Mouse (Mus musculus) 3134 (cell line): ENCODE results near the gene Ydjc.

ENCODE experiments used
- DNase-seq: peaks from one replicate; pipeline ENCODE4 v3.0.0-alpha.2; 2011; ENCODE audit warnings: low spot score; ENCODE audit not compliant: insufficient read length; ENCODE audit errors: extremely low read depth

Ydjc gene

GRCm38 (mm10) chr16:17144339-17144738, at the start of gene Ydjc:
Ydjc (plus strand) TSS chr16:17144621.
- DNase-seq, result no peak

GRCm38 (mm10) chr16:17096938-17097337, 47.5 kb upstream of the Ydjc start:
- no peak for DNase-seq

- no peak for DNase-seq
Measured at GRCm38 (mm10) chr16:17102630-17103220, 41.7 kb upstream of the Ydjc start.

GRCm38 (mm10) chr16:17104600-17104999, 39.8 kb upstream of the Ydjc start:
- no peak for DNase-seq

- peak; percentile 82 for DNase-seq
Measured at GRCm38 (mm10) chr16:17110771-17111743, 33.4 kb upstream of the Ydjc start, which contains the start of gene Ppil2. Ppil2 (minus strand) TSS chr16:17111257.

GRCm38 (mm10) chr16:17117309-17117799, 27.1 kb upstream of the Ydjc start:
- DNase-seq, result no peak

- DNase-seq, result no peak
Measured at GRCm38 (mm10) chr16:17121569-17121968, 22.9 kb upstream of the Ydjc start.

GRCm38 (mm10) chr16:17124119-17124870, 20.1 kb upstream of the Ydjc start:
- DNase-seq, result no peak

GRCm38 (mm10) chr16:17124871-17125520, 19.4 kb upstream of the Ydjc start, which contains the start of gene 2610318N02Rik:
2610318N02Rik (minus strand) TSS chr16:17125167.
- DNase-seq, result no peak

- DNase-seq, result no peak
Measured at GRCm38 (mm10) chr16:17127292-17127691, 17.1 kb upstream of the Ydjc start.

GRCm38 (mm10) chr16:17131191-17132088, 13.0 kb upstream of the Ydjc start:
- DNase-seq, result peak; percentile 70

- peak; percentile 99 for DNase-seq
Measured at GRCm38 (mm10) chr16:17132089-17132905, 12.1 kb upstream of the Ydjc start, which contains the start of gene Sdf2l1. Sdf2l1 (minus strand) TSS chr16:17132383.

GRCm38 (mm10) chr16:17132906-17133200, 11.6 kb upstream of the Ydjc start:
- no peak for DNase-seq

- no peak for DNase-seq
Measured at GRCm38 (mm10) chr16:17137355-17137754, 7.1 kb upstream of the Ydjc start.

GRCm38 (mm10) chr16:17146772-17147235, 2.4 kb downstream of the Ydjc start, which contains the start of gene Ccdc116:
Ccdc116 (minus strand) TSS chr16:17147229.
- no peak for DNase-seq

- no peak for DNase-seq
Measured at GRCm38 (mm10) chr16:17147391-17147929, 3.0 kb downstream of the Ydjc start.

- no peak for DNase-seq
Measured at GRCm38 (mm10) chr16:17148084-17148483, 3.7 kb downstream of the Ydjc start.
